Mouse (Mus musculus) c-Kit-negative CD71-positive TER-119-positive erythroid progenitor cells, embryonic 14.5 days (primary cell): ENCODE data around the gene Ywhag.

Experiments
- DNase-seq: peaks from one replicate; pipeline ENCODE4 v3.0.0-alpha.2; 2013; ENCODE audit warnings: low read depth, low spot score

Ywhag gene

GRCm38 (mm10) chr5:135911633-135912220 is 22.7 kb downstream of the Ywhag start:
- no peak for DNase-seq

GRCm38 (mm10) chr5:135910813-135911212 is 23.6 kb downstream of the Ywhag start:
- no peak for DNase-seq

GRCm38 (mm10) chr5:135909646-135910045 is 24.8 kb downstream of the Ywhag start:
- DNase-seq: no peak

- no peak for DNase-seq
Measured at GRCm38 (mm10) chr5:135908989-135909388, 25.4 kb downstream of the Ywhag start.

- no peak for DNase-seq
Measured at GRCm38 (mm10) chr5:135908185-135908584, 26.2 kb downstream of the Ywhag start.

- DNase-seq: no peak
Measured at GRCm38 (mm10) chr5:135907256-135907655, 27.2 kb downstream of the Ywhag start.

- no peak for DNase-seq
Measured at GRCm38 (mm10) chr5:135906846-135907245, 27.6 kb downstream of the Ywhag start.

DNA sequence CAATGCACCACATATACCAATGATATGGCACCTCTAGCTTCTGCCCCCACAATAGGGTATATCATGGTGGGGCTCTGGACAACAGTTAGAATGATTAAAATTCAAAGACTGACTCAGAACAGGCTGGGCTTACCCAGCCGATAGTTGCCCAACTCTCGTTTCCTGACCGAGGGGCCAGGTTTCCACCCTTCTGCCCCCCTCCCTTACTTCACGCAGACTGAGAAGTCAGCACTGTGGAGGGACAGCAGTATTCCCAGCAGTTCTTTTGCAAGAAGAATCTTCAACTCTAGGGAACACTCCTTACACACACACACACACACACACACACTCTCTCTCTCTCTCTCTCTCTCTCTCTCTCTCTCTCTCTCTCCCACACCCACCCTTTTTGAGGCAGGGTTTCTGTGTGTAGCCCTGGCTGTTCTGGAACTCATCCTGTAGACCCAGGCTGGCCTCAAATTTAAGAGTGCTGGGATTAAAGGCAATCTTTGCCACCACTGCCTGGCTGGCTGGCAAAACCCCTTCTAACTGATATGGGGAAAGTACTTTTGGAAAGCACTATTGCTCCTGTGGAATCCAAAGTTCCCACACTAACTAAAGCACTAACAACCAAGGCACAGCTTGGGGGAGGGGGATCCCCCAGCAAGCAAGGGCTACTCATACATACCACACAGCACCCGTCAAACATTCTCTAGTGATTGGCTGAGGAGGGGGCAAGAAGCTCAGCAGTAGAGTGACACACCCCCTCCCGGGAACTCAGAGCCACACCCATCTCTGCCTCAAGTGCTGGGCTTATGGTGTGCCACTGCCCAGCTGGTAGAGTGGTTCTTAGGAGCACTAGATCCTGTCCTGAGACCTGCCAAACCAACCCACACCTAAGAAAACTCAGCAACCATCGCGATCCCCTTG is 28.8 kb downstream of the Ywhag start:
- no peak for DNase-seq

DNA sequence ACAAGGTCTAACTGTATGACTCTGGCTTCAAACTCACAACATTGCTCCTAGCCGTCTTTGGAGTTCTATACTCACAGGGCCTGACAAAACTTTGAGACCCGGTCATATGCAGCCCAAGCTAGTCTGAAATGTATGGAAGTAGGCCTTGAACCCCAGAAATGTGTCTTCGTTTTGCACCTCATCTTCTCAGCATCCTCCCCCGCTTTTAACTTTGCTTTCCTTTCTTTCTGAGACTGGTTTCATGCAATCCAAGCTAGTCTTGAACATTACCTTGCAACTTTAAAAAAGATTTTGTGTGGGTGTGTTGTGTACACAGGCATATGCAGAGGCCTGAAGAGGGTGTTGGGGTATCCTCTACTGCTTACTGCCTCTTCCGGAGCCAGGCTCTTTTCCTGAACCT is 30.2 kb downstream of the Ywhag start:
- DNase-seq: no peak

DNA sequence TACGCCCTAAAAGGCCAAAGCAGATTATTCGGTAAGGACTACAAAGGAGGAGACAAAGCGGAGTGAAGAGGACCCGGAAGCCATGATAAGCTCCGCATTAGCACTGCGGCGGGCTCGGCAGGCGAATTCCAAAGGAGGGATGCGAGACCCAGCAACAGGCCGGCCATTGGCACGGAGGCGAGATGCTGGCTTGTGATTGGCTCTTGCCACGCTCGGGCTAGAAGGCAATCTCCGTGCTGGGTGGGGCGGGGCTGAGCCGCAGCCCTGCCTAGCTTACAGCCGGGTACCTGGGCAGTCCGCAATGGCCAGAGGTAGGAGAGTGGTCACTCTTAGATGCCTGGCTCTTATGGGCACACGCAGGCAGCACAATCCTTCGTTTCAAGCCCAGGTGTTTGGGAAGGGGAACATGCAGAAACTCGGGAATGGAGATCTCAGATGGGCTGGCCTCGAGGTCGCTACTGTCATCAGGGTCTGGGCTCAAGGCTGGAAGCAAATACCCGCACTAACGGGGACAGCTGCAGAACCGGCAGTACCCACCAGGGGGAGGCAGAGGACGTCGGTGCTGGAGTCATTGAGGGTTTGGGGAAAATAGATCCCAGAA is 30.8 kb downstream of the Ywhag start:
- DNase-seq: peak; percentile 42

GRCm38 (mm10) chr5:135903058-135903457 is 31.4 kb downstream of the Ywhag start:
- DNase-seq: no peak

DNA sequence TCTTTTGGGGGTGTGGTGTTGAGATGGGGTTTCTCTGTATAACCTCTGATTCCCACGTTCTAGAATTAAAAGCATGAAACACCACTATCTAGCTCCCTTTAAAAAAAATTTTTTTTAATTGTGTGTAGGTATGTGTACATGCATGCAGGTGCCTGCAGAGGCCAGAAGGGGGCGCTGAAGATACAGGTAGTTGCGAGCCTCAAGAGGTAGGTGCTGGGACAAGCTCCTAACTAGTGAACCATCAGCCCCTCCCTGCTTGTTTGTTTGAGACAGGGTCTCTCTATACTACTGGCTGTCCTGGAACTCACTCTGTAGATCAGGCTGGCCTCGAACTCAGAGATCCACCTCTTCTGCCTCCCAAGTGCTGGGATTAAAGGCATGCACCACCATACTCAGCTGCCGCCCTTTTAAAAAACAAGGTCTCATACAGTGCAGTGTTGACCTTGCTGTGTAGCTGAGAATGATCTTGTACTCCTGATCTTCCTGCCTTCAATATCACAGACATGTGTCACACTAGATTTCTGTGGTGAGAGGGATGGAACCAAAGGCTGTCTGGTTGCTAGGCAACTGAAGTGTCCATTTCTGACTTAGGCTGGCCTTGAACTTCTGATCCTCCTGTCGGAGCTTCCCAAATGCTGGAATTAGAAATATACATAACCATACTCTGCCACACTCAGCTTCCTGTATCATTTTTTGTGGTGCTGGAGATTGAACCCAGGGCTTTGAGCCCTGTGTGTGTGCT is 32.9 kb downstream of the Ywhag start:
- peak; percentile 50 for DNase-seq

- no peak for DNase-seq
Measured at GRCm38 (mm10) chr5:135900701-135901100, 33.7 kb downstream of the Ywhag start.

- DNase-seq: no peak
Measured at GRCm38 (mm10) chr5:135899833-135900232, 34.6 kb downstream of the Ywhag start.

DNA sequence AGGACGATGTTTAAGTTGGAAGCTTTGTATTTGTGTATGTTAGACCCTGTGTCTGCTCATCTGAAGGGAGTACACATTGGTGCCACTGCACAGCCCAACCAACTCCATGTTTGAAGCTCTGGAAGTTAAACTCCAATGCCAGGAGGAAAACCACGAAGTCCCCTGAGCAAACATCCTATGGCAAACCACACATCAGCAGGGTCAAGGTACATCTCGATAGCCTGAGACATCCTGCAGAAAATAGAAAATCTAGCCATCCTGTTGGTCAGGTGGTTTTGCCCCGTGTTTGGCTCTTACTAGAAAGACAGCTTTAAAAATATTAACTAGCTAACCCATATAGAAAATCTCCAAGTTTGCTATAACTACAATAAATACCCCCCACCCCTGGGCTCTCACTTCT is 35.4 kb downstream of the Ywhag start:
- no peak for DNase-seq

- peak; percentile 43 for DNase-seq
Measured at GRCm38 (mm10) chr5:135898028-135898427, 36.4 kb downstream of the Ywhag start.

GRCm38 (mm10) chr5:135894958-135895357 is 39.5 kb downstream of the Ywhag start:
- DNase-seq: no peak

- no peak for DNase-seq
Measured at GRCm38 (mm10) chr5:135892589-135893351, 41.6 kb downstream of the Ywhag start.

DNA sequence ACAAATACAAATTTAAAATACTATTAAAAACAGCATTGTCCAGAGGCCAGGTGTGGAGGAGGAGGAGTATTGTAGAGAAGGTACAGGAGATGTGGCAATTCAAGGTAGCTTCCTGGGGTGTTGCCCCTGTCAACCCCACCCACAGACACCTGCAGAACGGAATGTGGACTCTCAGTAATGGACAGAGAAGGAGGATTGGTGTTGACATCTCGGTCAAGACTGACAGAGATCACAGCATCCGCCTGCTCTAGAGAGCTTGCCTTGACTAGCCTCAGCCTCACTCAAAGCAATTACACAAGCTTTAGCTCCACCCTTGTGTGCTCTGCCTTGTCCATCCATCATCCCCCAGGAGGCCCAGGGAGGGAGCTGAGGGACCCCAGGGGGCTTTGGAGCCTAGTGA is 43.5 kb downstream of the Ywhag start:
- no peak for DNase-seq

GRCm38 (mm10) chr5:135890323-135890722 is 44.1 kb downstream of the Ywhag start:
- DNase-seq: no peak
